Mouse (Mus musculus) small intestine, adult 2 months (tissue): ENCODE results near the gene Dlst.

ENCODE experiments used
- CTCF ChIP-seq: fragments of 200-500 bp; IDR thresholded peaks from 2 replicates; pipeline ENCODE4 v1.5.1; 2012; ENCODE audit warnings: low read depth, mild to moderate bottlenecking, control low read depth, inconsistent platforms, low read length, moderate library complexity, mixed read lengths; ENCODE audit not compliant: insufficient replicate concordance, insufficient read length; ENCODE audit errors: extremely low read depth
- POLR2A ChIP-seq: fragments of 200-500 bp; IDR thresholded peaks from 2 replicates; pipeline ENCODE4 v1.6.1; 2012; ENCODE audit warnings: low read depth, mild to moderate bottlenecking, control low read depth, inconsistent platforms, low read length, moderate library complexity

- TF ChIP-seq CTCF (no peak), POLR2A (no peak)
Measured at GRCm38 (mm10) chr12:85134043-85134794, 23.6 kb downstream of the Dlst start.
